Mouse (Mus musculus): ENCODE measurements around the gene Tmem131. TPM values are rescaled to one million over a fixed set of nuclear protein-coding genes. Genes with fewer than 3 reads are reported as not detected.

Tmem131 gene
- polyA plus RNA-seq, 1 experiment from 2014 or later, result 13.3 TPM

GRCm38 (mm10) chr1:36870518-36870917 is 72.9 kb downstream of the Tmem131 start:
- Histone ChIP-seq H3K9me3 (no peaks in the 10 kb centered on the region), H3K27me3 (no peaks in the 10 kb centered on the region), H3K4me3 (no peak overlapping the region), H3K36me3 (peaks cover 21% of the 10 kb centered on the region), H3K4me2 (no peak overlapping the region), H3K27ac (no peak overlapping the region), H3K9ac (no peak overlapping the region), H3K4me1 (no peaks in the 10 kb centered on the region)
- 75% methylated on average over 1 of the region's 1 CpGs for WGBS
- ATAC-seq (ENCODE audit: insufficient number of reproducible peaks, low FRiP score, low TSS enrichment, low read depth), result no peak

- H3K36me3 ChIP-seq, result peaks cover 13% of the 10 kb centered on the region
- 80% methylated on average over 3 of the region's 3 CpGs for WGBS
Observed at GRCm38 (mm10) chr1:36864757-36865156, 78.7 kb downstream of the Tmem131 start.

GRCm38 (mm10) chr1:36861775-36862174 is 81.7 kb downstream of the Tmem131 start:
- no peaks in the 10 kb centered on the region for H3K36me3 ChIP-seq
- H3K27me3 ChIP-seq, result no peaks in the 10 kb centered on the region
- peak overlapping the region; percentile 70 for H3K27ac ChIP-seq
- no peak overlapping the region for H3K4me3 ChIP-seq
- H3K9ac ChIP-seq, result no peak overlapping the region
- no peaks in the 10 kb centered on the region for H3K9me3 ChIP-seq
- H3K4me2 ChIP-seq, result no peak overlapping the region
- H3K4me1 ChIP-seq, result peaks cover 20% of the 10 kb centered on the region
- WGBS, result 69% methylated on average over 2 of the region's 2 CpGs
- no peak for ATAC-seq (ENCODE audit: insufficient number of reproducible peaks, low FRiP score, low TSS enrichment, low read depth)

More at GRCm38 (mm10) chr1:36864757-36865156, 78.7 kb downstream of the Tmem131 start:
- no peak overlapping the region for H3K27ac ChIP-seq
- no peaks in the 10 kb centered on the region for H3K27me3 ChIP-seq
- H3K9ac ChIP-seq, result no peak overlapping the region
- H3K9me3 ChIP-seq, result no peaks in the 10 kb centered on the region
- no peak overlapping the region for H3K4me3 ChIP-seq
- H3K4me1 ChIP-seq, result peaks cover 20% of the 10 kb centered on the region
- no peak for ATAC-seq (ENCODE audit: insufficient number of reproducible peaks, low FRiP score, low TSS enrichment, low read depth)
- no peak overlapping the region for H3K4me2 ChIP-seq

GRCm38 (mm10) chr1:36860876-36861275 is 82.6 kb downstream of the Tmem131 start:
- H3K4me1 ChIP-seq, result peaks cover 20% of the 10 kb centered on the region
- H3K4me2 ChIP-seq, result no peak overlapping the region
- no peaks in the 10 kb centered on the region for H3K27me3 ChIP-seq
- WGBS, result 10% methylated on average over 1 of the region's 1 CpGs
- no peak overlapping the region for H3K4me3 ChIP-seq
- no peaks in the 10 kb centered on the region for H3K9me3 ChIP-seq
- peak overlapping the region; percentile 70 for H3K27ac ChIP-seq
- no peak for ATAC-seq (ENCODE audit: insufficient number of reproducible peaks, low FRiP score, low TSS enrichment, low read depth)
- H3K36me3 ChIP-seq, result no peaks in the 10 kb centered on the region
- H3K9ac ChIP-seq, result no peak overlapping the region

DNA sequence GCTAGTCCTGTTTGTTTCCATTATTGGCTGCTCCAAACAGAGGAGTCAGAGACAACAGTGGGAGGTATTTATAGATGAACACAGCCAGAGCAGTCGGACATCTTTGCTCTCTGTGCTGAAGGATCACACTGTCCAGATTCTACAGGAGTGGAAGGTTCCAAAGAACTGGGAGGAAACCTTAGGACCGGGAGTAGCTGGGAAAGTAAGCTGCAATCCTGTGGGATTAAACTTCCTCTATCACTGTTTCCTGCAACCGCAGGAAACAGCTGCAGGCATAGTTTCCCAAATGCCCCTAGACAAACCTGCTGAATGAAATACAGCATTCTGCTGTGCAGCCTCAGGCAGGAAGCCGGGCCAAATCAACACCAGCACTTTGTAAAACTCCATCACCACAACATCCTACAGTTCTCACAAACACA is 83.0 kb downstream of the Tmem131 start:
- H3K27me3 ChIP-seq, result no peaks in the 10 kb centered on the region
- no peak overlapping the region for H3K4me3 ChIP-seq
- H3K4me1 ChIP-seq, result peaks cover 20% of the 10 kb centered on the region
- H3K4me2 ChIP-seq, result no peak overlapping the region
- WGBS, result 8% methylated on average over 4 of the region's 4 CpGs
- peak overlapping the region; percentile 70 for H3K27ac ChIP-seq
- H3K9ac ChIP-seq, result no peak overlapping the region
- no peaks in the 10 kb centered on the region for H3K9me3 ChIP-seq
- no peak for ATAC-seq (ENCODE audit: insufficient number of reproducible peaks, low FRiP score, low TSS enrichment, low read depth)
- no peaks in the 10 kb centered on the region for H3K36me3 ChIP-seq

DNA sequence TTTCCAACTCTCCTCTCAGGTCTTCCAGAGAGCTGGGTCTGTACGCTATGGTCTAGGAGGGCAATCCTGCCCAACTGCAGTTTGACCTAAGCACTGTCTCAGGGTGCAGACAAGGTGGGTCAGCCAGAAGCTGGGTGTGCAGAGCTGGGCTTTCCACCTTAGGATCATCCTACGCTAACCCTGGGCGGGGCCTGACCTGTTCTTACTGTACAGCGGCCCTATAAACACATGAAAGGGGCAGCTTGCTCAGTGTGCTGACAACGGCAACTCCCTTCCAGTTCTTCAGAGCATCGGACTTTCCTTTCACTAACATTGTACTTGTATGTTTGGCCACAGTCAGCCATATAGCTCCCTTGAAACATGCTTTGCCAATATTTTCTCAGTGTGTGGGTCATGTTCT is 86.4 kb downstream of the Tmem131 start:
- Histone ChIP-seq H3K9ac (no peak overlapping the region), H3K36me3 (peaks cover 10% of the 10 kb centered on the region; the same call in 1 of the 2 replicates), H3K4me2 (no peak overlapping the region), H3K27me3 (no peaks in the 10 kb centered on the region), H3K4me3 (no peak overlapping the region), H3K9me3 (no peaks in the 10 kb centered on the region), H3K4me1 (peaks cover 20% of the 10 kb centered on the region), H3K27ac (no peak overlapping the region)
- WGBS, result 90% methylated on average over 6 of the region's 6 CpGs
- no peak for ATAC-seq (ENCODE audit: insufficient number of reproducible peaks, low FRiP score, low TSS enrichment, low read depth)

GRCm38 (mm10) chr1:36854198-36854765 is 89.2 kb downstream of the Tmem131 start:
- 85% methylated on average over 10 of the region's 10 CpGs for WGBS
- no peak for ATAC-seq (ENCODE audit: insufficient number of reproducible peaks, low FRiP score, low TSS enrichment, low read depth)
- H3K4me1 ChIP-seq, result no peaks in the 10 kb centered on the region

GRCm38 (mm10) chr1:36852085-36852484 is 91.4 kb downstream of the Tmem131 start:
- Histone ChIP-seq H3K27me3 (no peaks in the 10 kb centered on the region), H3K4me2 (no peak overlapping the region), H3K36me3 (peaks cover 10% of the 10 kb centered on the region; the same call in 1 of the 2 replicates), H3K27ac (no peak overlapping the region), H3K4me1 (no peaks in the 10 kb centered on the region), H3K9ac (no peak overlapping the region), H3K4me3 (no peak overlapping the region), H3K9me3 (no peaks in the 10 kb centered on the region)
- WGBS, result 76% methylated on average over 6 of the region's 6 CpGs
- no peak for ATAC-seq (ENCODE audit: insufficient number of reproducible peaks, low FRiP score, low TSS enrichment, low read depth)

More at GRCm38 (mm10) chr1:36854198-36854765, 89.2 kb downstream of the Tmem131 start:
- Histone ChIP-seq H3K27me3 (no peaks in the 10 kb centered on the region), H3K27ac (no peak overlapping the region), H3K4me2 (no peak overlapping the region), H3K4me3 (no peak overlapping the region), H3K9ac (no peak overlapping the region), H3K9me3 (no peaks in the 10 kb centered on the region), H3K36me3 (peaks cover 10% of the 10 kb centered on the region; the same call in 1 of the 2 replicates)

GRCm38 (mm10) chr1:36851392-36851791 is 92.1 kb downstream of the Tmem131 start:
- Histone ChIP-seq H3K27me3 (no peaks in the 10 kb centered on the region), H3K27ac (no peak overlapping the region), H3K4me2 (no peak overlapping the region), H3K36me3 (peaks cover 10% of the 10 kb centered on the region; the same call in 1 of the 2 replicates), H3K9ac (no peak overlapping the region), H3K9me3 (no peaks in the 10 kb centered on the region), H3K4me1 (no peaks in the 10 kb centered on the region), H3K4me3 (no peak overlapping the region)
- WGBS, result 83% methylated on average over 4 of the region's 4 CpGs
- ATAC-seq (ENCODE audit: insufficient number of reproducible peaks, low FRiP score, low TSS enrichment, low read depth), result no peak

DNA sequence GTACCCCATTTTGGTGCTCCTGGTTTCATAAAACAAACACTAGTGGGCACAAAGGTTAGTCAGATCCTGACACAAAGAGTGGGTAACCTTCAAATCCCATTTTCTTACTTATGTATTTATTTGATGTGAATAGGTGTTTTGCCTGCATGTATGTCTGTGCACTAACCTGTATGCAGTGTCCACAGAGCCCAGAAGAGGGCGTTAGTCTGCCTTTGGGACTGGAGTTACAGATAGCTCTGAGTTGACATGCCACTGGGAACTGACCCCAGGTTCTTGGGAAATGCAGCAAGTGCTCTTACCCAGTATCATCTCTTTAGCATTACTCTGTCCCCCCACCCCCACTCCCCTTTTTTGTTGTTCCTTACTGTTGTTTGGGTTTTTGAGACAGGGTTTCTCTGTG is 95.4 kb downstream of the Tmem131 start:
- WGBS, result 82% methylated on average over 1 of the region's 1 CpGs
- Histone ChIP-seq H3K9me3 (no peaks in the 10 kb centered on the region), H3K4me3 (no peak overlapping the region), H3K4me2 (no peak overlapping the region), H3K9ac (no peak overlapping the region), H3K27ac (no peak overlapping the region), H3K36me3 (no peaks in the 10 kb centered on the region), H3K4me1 (no peaks in the 10 kb centered on the region; the same call in 1 of the 2 replicates), H3K27me3 (no peaks in the 10 kb centered on the region)
- ATAC-seq (ENCODE audit: insufficient number of reproducible peaks, low FRiP score, low TSS enrichment, low read depth), result no peak

- Histone ChIP-seq H3K36me3 (no peaks in the 10 kb centered on the region), H3K4me3 (no peak overlapping the region), H3K4me1 (no peaks in the 10 kb centered on the region; the same call in 1 of the 2 replicates), H3K27me3 (no peaks in the 10 kb centered on the region), H3K27ac (no peak overlapping the region), H3K9me3 (no peaks in the 10 kb centered on the region), H3K4me2 (no peak overlapping the region), H3K9ac (no peak overlapping the region)
- no peak for ATAC-seq (ENCODE audit: insufficient number of reproducible peaks, low FRiP score, low TSS enrichment, low read depth)
- WGBS, result 80% methylated on average over 8 of the region's 8 CpGs
Observed at GRCm38 (mm10) chr1:36847276-36847675, 96.2 kb downstream of the Tmem131 start.

DNA sequence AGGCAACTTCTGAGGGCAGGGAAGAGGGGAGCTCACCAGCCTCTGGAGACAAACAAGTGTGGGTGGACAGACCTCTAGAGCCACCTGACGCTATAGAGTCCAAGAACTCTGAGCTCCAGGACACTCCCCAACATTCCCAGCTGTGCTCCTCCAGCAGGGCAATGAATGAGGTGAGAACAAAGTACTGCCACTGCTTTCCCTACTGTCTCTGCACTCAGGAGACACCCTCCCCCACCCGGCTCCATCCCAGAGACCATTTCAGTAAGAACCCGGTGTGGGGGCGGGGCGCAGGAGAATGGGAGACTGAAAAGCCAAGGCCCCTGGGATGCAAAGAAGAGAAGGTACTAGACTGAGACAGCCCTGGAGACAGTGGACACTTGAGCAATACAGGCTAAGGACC is 98.4 kb downstream of the Tmem131 start:
- Histone ChIP-seq H3K27ac (no peak overlapping the region), H3K4me1 (no peaks in the 10 kb centered on the region; the same call in 1 of the 2 replicates), H3K4me3 (no peak overlapping the region), H3K9ac (no peak overlapping the region), H3K4me2 (no peak overlapping the region), H3K27me3 (no peaks in the 10 kb centered on the region), H3K36me3 (peaks cover 5% of the 10 kb centered on the region; the same call in 1 of the 2 replicates), H3K9me3 (no peaks in the 10 kb centered on the region)
- WGBS, result 41% methylated on average over 5 of the region's 5 CpGs
- no peak for ATAC-seq (ENCODE audit: insufficient number of reproducible peaks, low FRiP score, low TSS enrichment, low read depth)
